Mouse (Mus musculus) intestine, embryonic 14.5 days (tissue): ENCODE data around the gene Utrn. TPM values are rescaled to one million over a fixed set of nuclear protein-coding genes. Genes with fewer than 3 reads are reported as not detected.

Source experiments
- ATAC-seq: fragments of 200-750 bp; cut with Nextera tagmentation; replicated peaks from 2 replicates; pipeline ENCODE4 v1.8.0; 2017; ENCODE audit warnings: low read depth, moderate number of reproducible peaks, moderate TSS enrichment, moderate library complexity; ENCODE audit not compliant: low FRiP score, low TSS enrichment
- DNase-seq: peaks from one replicate; pipeline ENCODE4 v3.0.0-alpha.2; 2018; ENCODE audit warnings: low spot score
- H3K27ac ChIP-seq: fragments of 300-500 bp; sonication (generic); 2 replicates; pipeline ENCODE4 v1.5.1; 2014; ENCODE audit warnings: low read depth, mild to moderate bottlenecking, control low read depth
- H3K27me3 ChIP-seq: fragments of 300-500 bp; sonication (generic); replicated peaks from 2 replicates; pipeline ENCODE4 v1.6.1; 2014; ENCODE audit warnings: low read length, control low read depth; ENCODE audit not compliant: control insufficient read depth, insufficient read depth
- H3K36me3 ChIP-seq: fragments of 300-500 bp; sonication (generic); 2 replicates; pipeline ENCODE4 v1.6.1; 2014; ENCODE audit warnings: low read length, control low read depth; ENCODE audit not compliant: control insufficient read depth, insufficient read depth
- H3K4me1 ChIP-seq: fragments of 300-500 bp; sonication (generic); replicated peaks from 2 replicates; pipeline ENCODE4 v1.6.1; 2014; ENCODE audit warnings: low read length, control low read depth, mixed read lengths; ENCODE audit not compliant: control insufficient read depth, insufficient read depth
- H3K4me2 ChIP-seq: fragments of 300-500 bp; sonication (generic); 2 replicates; pipeline ENCODE4 v1.6.1; 2014; ENCODE audit warnings: low read length
- H3K4me3 ChIP-seq: fragments of 300-500 bp; sonication (generic); 2 replicates; pipeline ENCODE4 v1.5.1; 2014; ENCODE audit warnings: low read depth, low read length, control low read depth, mixed read lengths
- H3K9ac ChIP-seq: fragments of 300-500 bp; sonication (generic); 2 replicates; pipeline ENCODE4 v1.6.1; 2014; ENCODE audit warnings: mild to moderate bottlenecking, low read length
- H3K9me3 ChIP-seq: fragments of 300-500 bp; sonication (generic); 2 replicates; pipeline ENCODE4 v1.6.1; 2016; ENCODE audit warnings: low read length, control low read depth; ENCODE audit not compliant: control insufficient read depth
- WGBS: fragments of 180-500 bp; shearing (Covaris S2); extraction: QIAGEN DNeasy Blood & Tissue Kit; methylation state at CpG from one replicate; pipeline ENCODE4 v1.1.7; 2014; 5-methylcytosine and 5-hydroxymethylcytosine counted together
- polyA plus RNA-seq: library from polyadenylated mRNA; unstranded; fragments of >200 nt; fragmentation: Nextera tagmentation; extraction: Ambion mirVana; gene quantifications from 2 replicates; pipeline ENCODE4 v1.2.1, GENCODE M21; 2014

Gene Utrn
- polyA plus RNA-seq, 1 experiment from 2014 or later: 55.1 TPM

- peak; percentile 50; the same call in 1 of the 2 replicates for ATAC-seq
- Histone ChIP-seq H3K27me3 (no peaks in the 10 kb centered on the region), H3K4me3 (no peak overlapping the region), H3K4me2 (no peak overlapping the region), H3K9ac (no peak overlapping the region), H3K4me1 (no peaks in the 10 kb centered on the region), H3K9me3 (no peaks in the 10 kb centered on the region), H3K27ac (no peak overlapping the region), H3K36me3 (no peaks in the 10 kb centered on the region)
- DNase-seq: no peak
- 43% methylated on average over 1 of the region's 1 CpGs for WGBS
These were observed 290.1 kb downstream of the Utrn start for GRCm38 (mm10) chr10:12579048-12579447.

GRCm38 (mm10) chr10:12575849-12576435 is 293.2 kb downstream of the Utrn start:
- no peak overlapping the region for H3K4me3 ChIP-seq
- no peaks in the 10 kb centered on the region for H3K36me3 ChIP-seq
- no peak overlapping the region for H3K4me2 ChIP-seq
- H3K9me3 ChIP-seq: no peaks in the 10 kb centered on the region
- WGBS: 90% methylated on average over 8 of the region's 8 CpGs
- peaks cover 3% of the 10 kb centered on the region; the same call in 1 of the 2 replicates for H3K4me1 ChIP-seq
- H3K27ac ChIP-seq: no peak overlapping the region
- ATAC-seq: no peak
- no peak for DNase-seq
- no peaks in the 10 kb centered on the region for H3K27me3 ChIP-seq
- H3K9ac ChIP-seq: no peak overlapping the region

GRCm38 (mm10) chr10:12574760-12575159 is 294.4 kb downstream of the Utrn start:
- Histone ChIP-seq H3K9ac (no peak overlapping the region), H3K9me3 (no peaks in the 10 kb centered on the region), H3K27ac (no peak overlapping the region), H3K27me3 (no peaks in the 10 kb centered on the region), H3K36me3 (no peaks in the 10 kb centered on the region), H3K4me1 (peaks cover 3% of the 10 kb centered on the region; the same call in 1 of the 2 replicates), H3K4me2 (no peak overlapping the region), H3K4me3 (no peak overlapping the region)
- 67% methylated on average over 10 of the region's 10 CpGs for WGBS
- ATAC-seq: no peak
- no peak for DNase-seq

DNA sequence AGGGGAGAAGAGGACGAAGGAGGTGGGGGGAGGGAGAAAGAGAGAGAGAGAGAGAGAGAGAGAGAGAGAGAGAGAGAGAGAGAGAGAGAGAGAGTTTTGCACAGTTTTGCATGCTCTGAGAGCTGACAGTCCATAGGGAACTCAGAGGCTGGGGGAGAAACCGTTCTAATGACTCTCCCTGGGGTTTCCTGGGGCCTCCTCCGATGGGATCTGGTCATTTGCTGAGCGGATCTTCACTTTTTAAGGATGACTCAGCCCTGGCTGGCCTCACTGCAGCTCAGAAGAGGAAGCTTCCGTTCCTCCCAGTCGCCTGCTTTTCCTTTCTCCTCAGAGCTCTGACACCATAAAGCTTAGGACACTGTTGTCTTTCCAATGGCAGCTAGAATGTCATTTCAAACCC is 295.6 kb downstream of the Utrn start:
- H3K27me3 ChIP-seq: no peaks in the 10 kb centered on the region
- WGBS: 14% methylated on average over 5 of the region's 6 CpGs
- ATAC-seq (no peak), DNase-seq (peak; percentile 65)
- peak overlapping the region; percentile 27; the same call in 1 of the 2 replicates for H3K27ac ChIP-seq
- no peaks in the 10 kb centered on the region for H3K9me3 ChIP-seq
- H3K4me3 ChIP-seq: no peak overlapping the region
- peaks cover 3% of the 10 kb centered on the region; the same call in 1 of the 2 replicates for H3K4me1 ChIP-seq
- H3K4me2 ChIP-seq: peak overlapping the region; percentile 14; the same call in 1 of the 2 replicates
- no peak overlapping the region for H3K9ac ChIP-seq
- H3K36me3 ChIP-seq: no peaks in the 10 kb centered on the region

DNA sequence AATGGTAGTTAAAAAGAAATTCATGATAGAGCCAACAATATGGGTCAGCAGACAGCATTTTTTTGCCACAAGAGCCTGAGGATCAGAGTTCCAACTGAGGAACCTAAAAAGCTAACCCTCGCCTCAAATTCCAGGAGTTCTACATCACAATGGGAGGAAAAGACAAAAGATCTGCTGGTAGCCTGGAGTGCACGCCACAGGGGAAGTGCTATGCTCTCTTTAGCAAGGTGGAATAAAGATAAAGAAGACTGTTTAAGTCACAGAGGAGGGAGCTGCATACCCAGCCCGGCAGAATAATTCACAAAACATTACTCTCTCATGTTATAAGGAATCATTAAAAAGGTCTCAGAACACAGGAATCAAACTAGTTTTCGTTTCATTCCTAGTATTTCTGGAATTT is 296.4 kb downstream of the Utrn start:
- Histone ChIP-seq H3K4me2 (no peak overlapping the region), H3K4me1 (peaks cover 3% of the 10 kb centered on the region; the same call in 1 of the 2 replicates), H3K36me3 (no peaks in the 10 kb centered on the region), H3K27ac (no peak overlapping the region), H3K27me3 (no peaks in the 10 kb centered on the region), H3K9ac (no peak overlapping the region), H3K4me3 (no peak overlapping the region), H3K9me3 (no peaks in the 10 kb centered on the region)
- no peak for ATAC-seq
- DNase-seq: no peak
- WGBS: 41% methylated on average over 4 of the region's 4 CpGs

GRCm38 (mm10) chr10:12564425-12564824 is 304.7 kb downstream of the Utrn start:
- no peaks in the 10 kb centered on the region for H3K27me3 ChIP-seq
- H3K4me2 ChIP-seq: no peak overlapping the region
- no peaks in the 10 kb centered on the region for H3K36me3 ChIP-seq
- H3K4me1 ChIP-seq: no peaks in the 10 kb centered on the region; the same call in 1 of the 2 replicates
- DNase-seq (no peak), ATAC-seq (no peak)
- no peak overlapping the region for H3K9ac ChIP-seq
- WGBS: 56% methylated on average over 4 of the region's 4 CpGs
- no peaks in the 10 kb centered on the region for H3K9me3 ChIP-seq
- H3K4me3 ChIP-seq: no peak overlapping the region
- no peak overlapping the region for H3K27ac ChIP-seq

- no peak overlapping the region for H3K4me3 ChIP-seq
- no peaks in the 10 kb centered on the region for H3K4me1 ChIP-seq
- DNase-seq (no peak), ATAC-seq (no peak)
- no peak overlapping the region for H3K27ac ChIP-seq
- H3K9me3 ChIP-seq: no peaks in the 10 kb centered on the region
- no peaks in the 10 kb centered on the region for H3K36me3 ChIP-seq
- no peaks in the 10 kb centered on the region for H3K27me3 ChIP-seq
- WGBS: 67% methylated on average over 5 of the region's 5 CpGs
- no peak overlapping the region for H3K4me2 ChIP-seq
- no peak overlapping the region for H3K9ac ChIP-seq
These were observed 310.4 kb downstream of the Utrn start for GRCm38 (mm10) chr10:12558810-12559209.

GRCm38 (mm10) chr10:12554090-12554718 is 315.0 kb downstream of the Utrn start:
- H3K4me2 ChIP-seq: no peak overlapping the region
- 68% methylated on average over 2 of the region's 2 CpGs for WGBS
- peaks cover 7% of the 10 kb centered on the region; the same call in 1 of the 2 replicates for H3K4me1 ChIP-seq
- no peak overlapping the region for H3K4me3 ChIP-seq
- H3K9me3 ChIP-seq: no peaks in the 10 kb centered on the region
- no peaks in the 10 kb centered on the region for H3K36me3 ChIP-seq
- no peak overlapping the region for H3K27ac ChIP-seq
- ATAC-seq: peak; percentile 62
- H3K27me3 ChIP-seq: no peaks in the 10 kb centered on the region
- no peak for DNase-seq
- H3K9ac ChIP-seq: no peak overlapping the region

DNA sequence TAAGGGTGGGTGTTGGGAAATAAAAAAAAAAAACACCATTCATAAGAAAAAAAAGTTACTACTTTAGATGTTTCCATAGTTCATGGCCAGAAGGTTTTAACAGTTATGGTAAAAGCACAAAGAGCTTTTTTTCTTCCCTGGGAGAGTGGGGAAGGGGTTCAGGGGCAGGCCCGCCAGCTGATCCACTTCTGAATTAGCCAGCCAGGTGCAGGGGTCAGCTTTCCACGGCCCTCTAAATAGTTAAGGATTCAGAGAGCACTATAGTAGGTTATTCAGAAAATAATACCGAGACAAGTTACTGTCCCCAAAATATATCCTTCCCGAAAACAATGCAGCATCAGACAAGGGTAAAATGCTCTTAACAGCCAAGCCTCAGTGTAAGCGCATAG is 316.3 kb downstream of the Utrn start:
- no peak overlapping the region for H3K9ac ChIP-seq
- ATAC-seq: no peak
- DNase-seq: no peak
- no peaks in the 10 kb centered on the region for H3K27me3 ChIP-seq
- H3K27ac ChIP-seq: no peak overlapping the region
- H3K4me2 ChIP-seq: no peak overlapping the region
- no peak overlapping the region for H3K4me3 ChIP-seq
- WGBS: 63% methylated on average over 5 of the region's 5 CpGs
- no peaks in the 10 kb centered on the region for H3K36me3 ChIP-seq
- H3K4me1 ChIP-seq: peaks cover 7% of the 10 kb centered on the region; the same call in 1 of the 2 replicates
- H3K9me3 ChIP-seq: no peaks in the 10 kb centered on the region
